Mouse (Mus musculus): Measurements from ENCODE around the gene Sva. TPM values are rescaled to one million over a fixed set of nuclear protein-coding genes. Genes with fewer than 3 reads are reported as not detected.

Gene Sva
- not detected for total RNA-seq (2018; cell fraction: chromatin; rRNA removed)
- total RNA-seq (2018; cell fraction: cytosol; rRNA removed), result not detected
- total RNA-seq (2018; cell fraction: nucleus; rRNA removed), result not detected
- polyA plus RNA-seq (2018), result not detected in 3 replicates

- H3K27ac ChIP-seq, result no peak within 1 kb of the TSS
- no peaks in the 10 kb centered on the region for H3K36me3 ChIP-seq (ENCODE audit: inconsistent target)
- no peak within 1 kb of the TSS for H3K4me3 ChIP-seq (ENCODE audit: inconsistent target)
- H3K79me2 ChIP-seq (ENCODE audit: inconsistent target), result no peaks in the 10 kb centered on the region
Observed at GRCm38 (mm10) chr6:42038094-42038493, at the start of gene Sva. Gene Sva, plus strand, starts transcription at chr6:42038394.

Other genes with a start within 250 kb of the Sva start
- not detected in 3 replicates for gene Pip, start 190.9 kb upstream of the Sva start, polyA plus RNA-seq (2018)
- not detected in 3 replicates for gene Sval2, start 185.4 kb upstream of the Sva start, polyA plus RNA-seq (2018)
- not detected in 3 replicates for gene Sval1, start 86.8 kb upstream of the Sva start, polyA plus RNA-seq (2018)
- gene Sval3, start 70.3 kb upstream of the Sva start, polyA plus RNA-seq (2018), result not detected in 3 replicates
- not detected in 3 replicates for gene Tas2r139, start 102.5 kb downstream of the Sva start, polyA plus RNA-seq (2018)
- gene Tas2r144, start 176.9 kb downstream of the Sva start, polyA plus RNA-seq (2018), result not detected in 3 replicates
- 4.0 to 4.3 TPM (median 4.2 TPM) in 3 replicates for gene Gstk1, start 207.5 kb downstream of the Sva start, polyA plus RNA-seq (2018)
- not detected in 3 replicates for gene Tmem139, start 223.6 kb downstream of the Sva start, polyA plus RNA-seq (2018)
- 7.8 to 14.4 TPM (median 10.2 TPM) in 3 replicates for gene Casp2, start 226.6 kb downstream of the Sva start, polyA plus RNA-seq (2018)
- gene Clcn1, start 248.3 kb downstream of the Sva start, polyA plus RNA-seq (2018), result 0.09 to 0.34 TPM in 2 of 3 replicates, not detected in the other